Mouse (Mus musculus) heart, embryonic 10.5 days (tissue): ENCODE data around the gene Tm6sf2. TPM values are rescaled to one million over a fixed set of nuclear protein-coding genes. Genes with fewer than 3 reads are reported as not detected.
A peak's percentile ranks its signal among the peaks of the same experiment; 100 is the strongest.
"Not testable (repeated sequence)": the region's sequence is repeated elsewhere in the genome, so short reads cannot be mapped to it uniquely, and the experiment has no call there.

Source experiments
- DNase-seq: peaks from one replicate; pipeline ENCODE4 v3.0.0-alpha.2; 2017; ENCODE audit warnings: low spot score
- H3K27ac ChIP-seq: fragments of 300-500 bp; sonication (generic); 2 replicates; pipeline ENCODE4 v1.5.1; 2016; ENCODE audit warnings: mild to moderate bottlenecking
- H3K27me3 ChIP-seq: fragments of 300-500 bp; sonication (generic); 2 replicates; pipeline ENCODE4 v1.6.1; 2016; ENCODE audit warnings: mild to moderate bottlenecking; ENCODE audit not compliant: poor library complexity, insufficient read depth, severe bottlenecking
- H3K36me3 ChIP-seq: fragments of 300-500 bp; sonication (generic); 2 replicates; pipeline ENCODE4 v1.6.1; 2016; ENCODE audit warnings: mild to moderate bottlenecking, moderate library complexity
- H3K4me1 ChIP-seq: fragments of 300-500 bp; sonication (generic); 2 replicates; pipeline ENCODE4 v1.6.1; 2016; ENCODE audit warnings: mild to moderate bottlenecking
- H3K4me3 ChIP-seq: fragments of 300-500 bp; sonication (generic); 2 replicates; pipeline ENCODE4 v1.5.1; 2016; ENCODE audit warnings: mild to moderate bottlenecking, moderate library complexity
- H3K9me3 ChIP-seq: fragments of 300-500 bp; sonication (generic); 2 replicates; pipeline ENCODE4 v1.6.1; 2016; ENCODE audit warnings: mild to moderate bottlenecking, moderate library complexity
- WGBS: fragments of 180-500 bp; shearing (Covaris S2); methylation state at CpG from one replicate; pipeline ENCODE4 v1.1.7; 2016; 5-methylcytosine and 5-hydroxymethylcytosine counted together
- polyA plus RNA-seq: library from polyadenylated mRNA; unstranded; fragments of >200 nt; fragmentation: Nextera tagmentation; extraction: Ambion mirVana; gene quantifications from 2 replicates; pipeline ENCODE4 v1.2.1, GENCODE M21; 2016

Tm6sf2 gene
- 0.94 and 1.3 TPM in 2 replicates for polyA plus RNA-seq

GRCm38 (mm10) chr8:70072441-70073069 is at the start of gene Tm6sf2:
TSS of gene Tm6sf2 (plus strand) at chr8:70072924.
- WGBS, result 8% methylated on average over 27 of the region's 27 CpGs
- H3K9me3 ChIP-seq, result no peaks in the 10 kb centered on the region
- peak within 1 kb of the TSS; percentile 56 for H3K4me3 ChIP-seq
- peak within 1 kb of the TSS; percentile 60; the same call in 1 of the 2 replicates for H3K27ac ChIP-seq
- peaks cover 4% of the 10 kb centered on the region; the same call in 1 of the 2 replicates for H3K27me3 ChIP-seq
- H3K36me3 ChIP-seq, result peaks cover 45% of the 10 kb centered on the region
- no peak for DNase-seq
- H3K4me1 ChIP-seq, result peaks cover 26% of the 10 kb centered on the region

- H3K4me3 ChIP-seq, result no peak overlapping the region
- H3K36me3 ChIP-seq, result peaks cover 99% of the 10 kb centered on the region
- no peak for DNase-seq
- H3K27me3 ChIP-seq, result no peaks in the 10 kb centered on the region
- 82% methylated on average over 8 of the region's 8 CpGs for WGBS
- H3K27ac ChIP-seq, result no peak overlapping the region
- H3K9me3 ChIP-seq, result no peaks in the 10 kb centered on the region
- H3K4me1 ChIP-seq, result no peaks in the 10 kb centered on the region
Observed at GRCm38 (mm10) chr8:70023596-70023995, 49.1 kb upstream of the Tm6sf2 start.

- Histone ChIP-seq H3K4me3 (no peak overlapping the region), H3K4me1 (0 out of 2 replicates have a peak, but pooled peaks cover 3% of the 10 kb centered on the region), H3K36me3 (peaks cover 99% of the 10 kb centered on the region), H3K27me3 (no peaks in the 10 kb centered on the region), H3K27ac (no peak overlapping the region), H3K9me3 (no peaks in the 10 kb centered on the region)
- WGBS, result 95% methylated on average over 2 of the region's 2 CpGs
- DNase-seq, result no peak
Observed at GRCm38 (mm10) chr8:70026151-70026550, 46.6 kb upstream of the Tm6sf2 start.

GRCm38 (mm10) chr8:70030255-70030654 is 42.5 kb upstream of the Tm6sf2 start:
- no peak for DNase-seq
- Histone ChIP-seq H3K27me3 (no peaks in the 10 kb centered on the region), H3K36me3 (peaks cover 71% of the 10 kb centered on the region), H3K27ac (no peak overlapping the region), H3K9me3 (no peaks in the 10 kb centered on the region), H3K4me1 (0 out of 2 replicates have a peak, but pooled peaks cover 3% of the 10 kb centered on the region), H3K4me3 (no peak overlapping the region)
- WGBS, result 77% methylated on average over 1 of the region's 1 CpGs

- Histone ChIP-seq H3K9me3 (no peaks in the 10 kb centered on the region), H3K27ac (no peak overlapping the region), H3K27me3 (no peaks in the 10 kb centered on the region), H3K4me3 (no peak overlapping the region), H3K4me1 (peaks cover 15% of the 10 kb centered on the region), H3K36me3 (peaks cover 14% of the 10 kb centered on the region; the same call in 1 of the 2 replicates)
- WGBS, result 88% methylated on average over 1 of the region's 1 CpGs
- no peak for DNase-seq
Observed at GRCm38 (mm10) chr8:70037994-70038393, 34.7 kb upstream of the Tm6sf2 start.

GRCm38 (mm10) chr8:70041885-70042546 is 30.7 kb upstream of the Tm6sf2 start:
- Histone ChIP-seq H3K27ac (peak overlapping the region; percentile 93), H3K36me3 (peaks cover 8% of the 10 kb centered on the region; the same call in 1 of the 2 replicates), H3K4me3 (peak overlapping the region; percentile 97), H3K27me3 (no peaks in the 10 kb centered on the region), H3K4me1 (peaks cover 29% of the 10 kb centered on the region), H3K9me3 (no peaks in the 10 kb centered on the region)
- no peak for DNase-seq
- 1% methylated on average over 46 of the region's 47 CpGs for WGBS

- WGBS, result under 1% methylated on average over 65 of the region's 65 CpGs
- Histone ChIP-seq H3K4me3 (peak within 1 kb of the TSS; percentile 97), H3K9me3 (no peaks in the 10 kb centered on the region), H3K27ac (peak within 1 kb of the TSS; percentile 93), H3K4me1 (peaks cover 29% of the 10 kb centered on the region), H3K36me3 (peaks cover 8% of the 10 kb centered on the region; the same call in 1 of the 2 replicates), H3K27me3 (no peaks in the 10 kb centered on the region)
- DNase-seq, result peak; percentile 98
Observed at GRCm38 (mm10) chr8:70042583-70043455, 29.9 kb upstream of the Tm6sf2 start, which contains the start of the genes Mau2 and Sugp1. TSS of gene Mau2 (minus strand) at chr8:70042734. TSS of gene Sugp1 (plus strand) at chr8:70042813.

- Histone ChIP-seq H3K27me3 (no peaks in the 10 kb centered on the region), H3K36me3 (peaks cover 14% of the 10 kb centered on the region), H3K4me3 (peak overlapping the region; percentile 97), H3K4me1 (peaks cover 29% of the 10 kb centered on the region), H3K9me3 (no peaks in the 10 kb centered on the region), H3K27ac (no peak overlapping the region)
- no peak for DNase-seq
- 84% methylated on average over 5 of the region's 5 CpGs for WGBS
Observed at GRCm38 (mm10) chr8:70043996-70044395, 28.7 kb upstream of the Tm6sf2 start.

GRCm38 (mm10) chr8:70049662-70050061 is 23.1 kb upstream of the Tm6sf2 start:
- Histone ChIP-seq H3K36me3 (peaks cover 63% of the 10 kb centered on the region), H3K27me3 (no peaks in the 10 kb centered on the region), H3K9me3 (no peaks in the 10 kb centered on the region), H3K27ac (no peak overlapping the region), H3K4me3 (no peak overlapping the region), H3K4me1 (no peaks in the 10 kb centered on the region; the same call in 1 of the 2 replicates)
- no peak for DNase-seq

GRCm38 (mm10) chr8:70050434-70050833 is 22.3 kb upstream of the Tm6sf2 start:
- not testable (repeated sequence) for H3K4me3 ChIP-seq, DNase-seq, H3K27ac ChIP-seq, H3K9me3 ChIP-seq, H3K4me1 ChIP-seq, H3K27me3 ChIP-seq
- WGBS, result 88% methylated on average over 5 of the region's 5 CpGs
- H3K36me3 ChIP-seq, result peaks cover 70% of the 10 kb centered on the region

GRCm38 (mm10) chr8:70057721-70058120 is 15.0 kb upstream of the Tm6sf2 start:
- no peak for DNase-seq
- Histone ChIP-seq H3K4me3 (no peak overlapping the region), H3K36me3 (peaks cover 96% of the 10 kb centered on the region), H3K4me1 (no peaks in the 10 kb centered on the region), H3K27ac (no peak overlapping the region), H3K9me3 (no peaks in the 10 kb centered on the region), H3K27me3 (no peaks in the 10 kb centered on the region)
- 79% methylated on average over 1 of the region's 1 CpGs for WGBS

GRCm38 (mm10) chr8:70071836-70072440 is 786 bp upstream of the Tm6sf2 start:
- Histone ChIP-seq H3K9me3 (no peaks in the 10 kb centered on the region), H3K4me3 (peak overlapping the region; percentile 56; the same call in 1 of the 2 replicates), H3K4me1 (peaks cover 26% of the 10 kb centered on the region), H3K27ac (no peak overlapping the region), H3K27me3 (peaks cover 4% of the 10 kb centered on the region; the same call in 1 of the 2 replicates), H3K36me3 (peaks cover 51% of the 10 kb centered on the region)
- 65% methylated on average over 2 of the region's 2 CpGs for WGBS
- no peak for DNase-seq
